Mouse (Mus musculus): Measurements from ENCODE around the gene Actr2. TPM values are rescaled to one million over a fixed set of nuclear protein-coding genes. Genes with fewer than 3 reads are reported as not detected.
"Not testable (repeated sequence)": the region's sequence is repeated elsewhere in the genome, so short reads cannot be mapped to it uniquely, and the experiment has no call there.

The Actr2 gene
- polyA plus RNA-seq, 1 experiment from 2014 or later = 125 TPM

DNA sequence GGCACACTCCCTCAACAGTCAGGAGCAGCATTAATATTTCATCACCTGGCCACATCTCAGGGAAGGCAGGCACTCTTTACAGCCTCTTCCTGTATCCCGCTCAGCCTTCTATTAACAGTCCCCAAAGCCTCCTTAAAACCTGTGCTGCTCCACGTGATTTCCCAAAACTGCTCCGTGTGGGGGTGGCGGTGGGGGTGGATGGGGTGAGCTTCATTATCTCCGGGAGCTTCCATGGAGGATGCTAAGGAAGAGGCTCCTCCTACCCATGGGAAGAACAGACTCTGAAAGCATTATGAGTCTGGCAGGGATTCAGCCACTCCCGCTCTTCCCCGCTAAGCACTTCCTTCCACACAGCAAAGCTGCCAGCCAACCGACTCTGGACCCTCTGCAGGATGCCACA lies 74.0 kb downstream of the Actr2 start:
- Histone ChIP-seq H3K4me1 (peaks cover 40% of the 10 kb centered on the region), H3K36me3 (no peaks in the 10 kb centered on the region), H3K9me3 (replicated peaks) (no peaks in the 10 kb centered on the region), H3K27ac (0 out of 2 replicates have a peak overlapping the region, but pooled peaks have one; percentile 32), H3K9ac (no peak overlapping the region), H3K4me2 (no peak overlapping the region), H3K27me3 (no peaks in the 10 kb centered on the region), H3K4me3 (replicated peaks) (no peak overlapping the region)
- 32% methylated on average over 8 of the region's 8 CpGs for WGBS
- no peak for ATAC-seq (replicated peaks; ENCODE audit: low FRiP score)

DNA sequence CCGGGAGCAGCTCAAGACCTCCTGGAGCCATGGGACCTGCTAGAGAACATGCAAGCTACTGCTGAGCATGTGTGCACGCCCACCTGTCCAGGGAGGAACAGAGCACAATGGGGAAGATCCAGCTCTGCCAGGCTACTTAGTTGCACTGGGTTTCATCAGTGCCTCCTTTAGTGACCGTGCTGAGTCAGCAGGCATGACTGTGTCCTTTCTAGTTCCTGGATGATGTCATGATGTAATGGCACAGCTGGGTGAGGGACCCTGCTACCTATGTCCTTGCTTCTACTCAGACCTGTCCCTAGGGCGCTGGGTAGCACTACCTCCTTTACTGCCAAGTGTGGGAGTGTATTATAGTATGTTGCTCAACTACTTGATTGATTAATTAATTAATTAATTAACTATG lies 75.0 kb downstream of the Actr2 start:
- no peak overlapping the region for H3K4me2 ChIP-seq
- H3K9ac ChIP-seq = no peak overlapping the region
- H3K9me3 ChIP-seq (replicated peaks) = no peaks in the 10 kb centered on the region
- no peak for ATAC-seq (replicated peaks; ENCODE audit: low FRiP score)
- 89% methylated on average over 4 of the region's 4 CpGs for WGBS
- H3K4me3 ChIP-seq (replicated peaks) = no peak overlapping the region
- H3K27ac ChIP-seq = no peak overlapping the region
- no peaks in the 10 kb centered on the region for H3K36me3 ChIP-seq
- peaks cover 40% of the 10 kb centered on the region for H3K4me1 ChIP-seq
- no peaks in the 10 kb centered on the region for H3K27me3 ChIP-seq

DNA sequence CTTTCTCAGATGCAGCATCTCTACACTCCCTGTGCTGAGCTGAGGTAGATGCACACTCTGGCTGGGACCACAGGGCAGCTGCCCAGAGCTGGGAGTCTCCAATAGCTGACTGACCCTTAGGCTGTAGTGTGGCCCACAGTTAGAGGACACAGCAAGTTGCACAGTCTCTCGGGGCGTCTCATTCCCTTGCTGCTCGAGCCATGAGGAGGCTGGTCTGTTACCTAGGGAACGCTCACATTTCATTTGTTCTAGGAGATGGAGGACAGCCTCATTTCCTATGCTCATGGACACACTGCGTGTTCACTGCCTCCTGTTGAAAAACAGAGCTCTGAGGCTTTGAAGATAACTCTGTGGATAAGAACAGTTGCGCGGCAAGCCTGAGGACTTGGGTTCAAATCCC lies 76.7 kb downstream of the Actr2 start:
- Histone ChIP-seq H3K36me3 (no peaks in the 10 kb centered on the region), H3K4me3 (replicated peaks) (no peak overlapping the region), H3K9ac (no peak overlapping the region), H3K4me2 (no peak overlapping the region), H3K4me1 (peaks cover 26% of the 10 kb centered on the region), H3K27me3 (no peaks in the 10 kb centered on the region), H3K9me3 (replicated peaks) (no peaks in the 10 kb centered on the region), H3K27ac (no peak overlapping the region)
- 74% methylated on average over 7 of the region's 7 CpGs for WGBS
- ATAC-seq (replicated peaks; ENCODE audit: low FRiP score) = no peak

DNA sequence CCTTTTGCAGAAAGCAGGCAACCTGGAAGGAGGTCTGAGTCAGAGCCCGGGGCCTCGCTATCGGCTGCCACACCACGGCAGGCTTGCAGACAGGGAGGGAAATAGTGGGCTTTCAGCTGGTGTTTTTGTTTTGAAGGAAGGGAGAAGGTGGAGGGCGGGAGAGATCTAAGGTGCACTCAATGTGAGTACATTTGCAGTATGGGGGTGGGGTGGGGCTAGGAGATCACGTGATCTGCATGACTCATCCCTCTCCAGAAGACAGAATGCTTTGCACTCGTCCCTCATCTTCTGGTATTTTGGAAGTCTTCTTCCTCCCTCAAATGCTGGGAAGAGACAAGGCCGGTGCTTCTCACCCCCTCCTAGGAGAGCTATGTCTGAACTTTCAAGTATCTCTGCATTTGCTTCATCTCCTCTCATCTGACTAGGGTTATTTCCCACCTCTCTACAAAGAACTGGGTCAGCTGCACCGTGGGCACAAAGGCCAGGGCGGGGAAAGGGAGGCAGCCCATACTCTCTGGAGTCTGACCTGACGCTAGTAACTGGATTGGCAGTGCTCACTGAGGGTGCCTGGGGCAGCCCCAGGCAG lies 77.3 kb downstream of the Actr2 start:
- Histone ChIP-seq H3K27me3 (no peaks in the 10 kb centered on the region), H3K36me3 (no peaks in the 10 kb centered on the region), H3K4me1 (peaks cover 25% of the 10 kb centered on the region), H3K9ac (no peak overlapping the region), H3K4me2 (no peak overlapping the region), H3K27ac (no peak overlapping the region), H3K4me3 (replicated peaks) (no peak overlapping the region), H3K9me3 (replicated peaks) (no peaks in the 10 kb centered on the region)
- ATAC-seq (replicated peaks; ENCODE audit: low FRiP score) = no peak
- 57% methylated on average over 11 of the region's 11 CpGs for WGBS

DNA sequence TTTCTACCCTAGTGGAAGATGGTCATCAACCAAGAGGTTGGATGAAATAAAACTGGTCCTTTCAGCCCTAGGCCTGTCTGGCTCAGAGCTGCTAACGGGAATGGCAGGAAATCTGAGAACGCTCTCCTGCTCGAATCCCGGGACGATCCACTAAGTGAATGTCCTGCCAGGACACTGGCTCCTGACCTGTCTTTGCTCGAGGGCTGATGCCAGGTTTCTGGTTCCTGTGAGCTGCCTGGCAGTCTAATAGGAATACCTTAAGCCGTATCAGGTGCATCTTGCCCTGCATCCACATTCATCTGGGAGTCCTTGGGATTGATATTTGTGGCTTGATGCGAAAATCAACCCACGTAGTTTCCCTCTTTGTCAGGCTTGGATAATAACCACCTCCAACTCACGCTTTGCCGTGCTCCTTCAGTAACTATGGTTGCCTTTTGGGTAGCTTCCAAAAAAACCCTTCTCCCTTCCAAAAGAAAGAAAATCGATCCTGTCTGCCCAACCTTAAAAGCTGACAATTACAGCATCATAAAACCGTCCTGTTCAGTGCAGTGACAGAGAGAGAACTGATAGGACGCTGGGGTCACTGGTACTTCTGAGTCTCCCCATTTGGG lies 78.3 kb downstream of the Actr2 start:
- no peak for ATAC-seq (replicated peaks; ENCODE audit: low FRiP score)
- H3K36me3 ChIP-seq = no peaks in the 10 kb centered on the region
- H3K4me2 ChIP-seq = no peak overlapping the region
- H3K9me3 ChIP-seq (replicated peaks) = no peaks in the 10 kb centered on the region
- no peak overlapping the region for H3K9ac ChIP-seq
- H3K4me3 ChIP-seq (replicated peaks) = no peak overlapping the region
- H3K4me1 ChIP-seq = peaks cover 18% of the 10 kb centered on the region
- WGBS = 40% methylated on average over 14 of the region's 14 CpGs
- H3K27ac ChIP-seq = no peak overlapping the region
- no peaks in the 10 kb centered on the region for H3K27me3 ChIP-seq

DNA sequence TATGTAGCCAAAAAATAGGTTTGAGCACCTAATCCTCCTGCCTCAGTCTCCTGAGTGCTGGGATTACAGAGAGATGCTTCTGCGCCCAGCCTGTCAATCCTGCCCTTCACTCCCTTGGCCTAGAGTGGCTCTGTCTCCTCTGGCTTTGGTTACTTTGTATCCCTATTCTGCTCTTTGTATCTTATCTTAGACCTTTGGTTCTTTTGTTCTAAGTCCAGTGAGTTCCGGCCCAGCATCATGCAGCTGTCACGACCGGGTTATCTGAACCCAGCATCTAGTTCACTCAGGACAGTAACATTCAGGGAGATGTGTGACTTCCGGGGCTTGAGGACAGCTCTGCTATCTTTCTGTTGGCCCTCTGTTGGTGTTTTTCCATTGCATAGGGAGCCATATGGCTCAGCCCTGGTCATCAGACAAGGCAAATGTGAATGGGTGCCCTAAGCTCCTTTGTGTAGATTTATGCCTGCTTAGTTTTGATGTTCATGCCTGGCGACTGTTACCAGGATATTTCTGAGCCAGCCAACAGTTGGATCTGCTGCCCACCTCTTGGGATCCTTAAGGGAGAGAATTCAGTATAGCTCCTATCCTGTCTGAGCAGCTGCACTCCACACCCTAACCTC lies 79.1 kb downstream of the Actr2 start:
- H3K36me3 ChIP-seq = no peaks in the 10 kb centered on the region
- no peaks in the 10 kb centered on the region for H3K9me3 ChIP-seq (replicated peaks)
- WGBS = 69% methylated on average over 6 of the region's 6 CpGs
- peaks cover 12% of the 10 kb centered on the region for H3K4me1 ChIP-seq
- ATAC-seq (replicated peaks; ENCODE audit: low FRiP score) = no peak
- H3K4me2 ChIP-seq = no peak overlapping the region
- H3K27ac ChIP-seq = no peak overlapping the region
- H3K27me3 ChIP-seq = no peaks in the 10 kb centered on the region
- H3K9ac ChIP-seq = no peak overlapping the region
- no peak overlapping the region for H3K4me3 ChIP-seq (replicated peaks)

DNA sequence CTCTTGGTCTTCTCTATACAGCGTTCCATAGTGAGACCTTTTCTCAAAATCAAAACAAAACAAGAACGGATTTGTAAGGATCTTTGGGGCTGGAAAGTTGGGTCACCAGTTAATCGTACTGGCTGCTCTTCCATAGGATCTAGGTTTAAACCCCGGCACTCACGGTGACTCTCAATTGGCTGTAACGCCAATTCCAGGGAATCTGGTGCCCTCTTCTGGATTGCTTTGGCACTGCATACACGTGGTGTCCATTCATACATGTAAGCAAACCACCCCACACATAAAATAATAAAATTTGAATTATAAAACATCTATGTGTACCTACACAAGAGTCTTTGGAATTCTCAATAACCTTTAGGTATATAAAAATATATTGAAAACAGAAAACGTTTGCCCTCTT lies 81.2 kb downstream of the Actr2 start:
- Histone ChIP-seq H3K36me3 (no peaks in the 10 kb centered on the region), H3K4me3 (replicated peaks) (no peak overlapping the region), H3K9me3 (replicated peaks) (no peaks in the 10 kb centered on the region), H3K27me3 (no peaks in the 10 kb centered on the region), H3K4me2 (no peak overlapping the region), H3K27ac (no peak overlapping the region), H3K9ac (no peak overlapping the region), H3K4me1 (no peaks in the 10 kb centered on the region)
- ATAC-seq (replicated peaks; ENCODE audit: low FRiP score) = no peak
- WGBS = 56% methylated on average over 8 of the region's 8 CpGs

DNA sequence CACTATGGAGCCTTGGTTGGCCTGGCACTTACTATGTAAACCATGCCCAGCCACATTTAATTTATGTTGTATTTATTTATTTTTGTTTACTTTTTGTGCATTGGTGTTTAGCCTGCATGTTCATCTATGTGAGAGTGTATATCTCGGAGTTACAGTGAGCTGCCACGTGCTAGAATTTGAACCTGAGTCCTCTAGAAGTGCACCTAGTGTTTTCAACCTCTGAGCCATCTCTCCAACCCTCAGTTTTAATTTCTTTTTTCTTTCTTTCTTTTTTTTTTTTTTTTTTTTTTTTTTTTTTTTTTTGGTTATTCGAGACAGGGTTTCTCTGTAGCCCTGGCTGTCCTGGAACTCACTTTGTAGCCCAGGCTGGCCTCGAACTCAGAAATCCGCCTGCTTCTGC lies 81.7 kb downstream of the Actr2 start:
- not testable (repeated sequence) for H3K9me3 ChIP-seq (replicated peaks); H3K36me3 ChIP-seq; H3K4me1 ChIP-seq; H3K27ac ChIP-seq; H3K27me3 ChIP-seq; H3K9ac ChIP-seq; ATAC-seq (replicated peaks; ENCODE audit: low FRiP score); H3K4me3 ChIP-seq (replicated peaks); H3K4me2 ChIP-seq
- 87% methylated on average over 5 of the region's 5 CpGs for WGBS

DNA sequence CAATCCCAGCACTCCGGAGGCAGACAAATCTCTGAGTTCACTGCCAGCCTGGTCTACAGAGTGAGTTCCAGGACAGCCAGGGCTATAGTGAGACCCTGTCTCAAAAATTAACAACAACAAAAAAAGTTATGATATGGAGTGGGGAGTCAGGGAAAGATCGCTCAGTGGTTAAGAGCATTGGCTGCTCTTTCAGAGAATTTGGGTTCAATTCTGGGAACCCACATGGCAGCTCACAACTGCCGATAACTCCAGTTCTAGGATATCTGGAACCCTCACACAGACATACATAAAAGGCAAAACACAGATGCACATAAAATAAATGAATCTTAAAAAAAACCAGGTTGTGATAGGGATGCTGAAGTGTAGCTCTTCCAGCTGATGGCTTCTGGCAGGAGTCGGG lies 83.7 kb downstream of the Actr2 start:
- Histone ChIP-seq H3K9me3 (replicated peaks) (no peaks in the 10 kb centered on the region), H3K4me3 (replicated peaks) (no peak overlapping the region), H3K4me2 (no peak overlapping the region), H3K9ac (no peak overlapping the region), H3K4me1 (peaks cover 7% of the 10 kb centered on the region), H3K27me3 (no peaks in the 10 kb centered on the region), H3K36me3 (peaks cover 18% of the 10 kb centered on the region), H3K27ac (no peak overlapping the region)
- no peak for ATAC-seq (replicated peaks; ENCODE audit: low FRiP score)
- WGBS = 92% methylated on average over 4 of the region's 4 CpGs

DNA sequence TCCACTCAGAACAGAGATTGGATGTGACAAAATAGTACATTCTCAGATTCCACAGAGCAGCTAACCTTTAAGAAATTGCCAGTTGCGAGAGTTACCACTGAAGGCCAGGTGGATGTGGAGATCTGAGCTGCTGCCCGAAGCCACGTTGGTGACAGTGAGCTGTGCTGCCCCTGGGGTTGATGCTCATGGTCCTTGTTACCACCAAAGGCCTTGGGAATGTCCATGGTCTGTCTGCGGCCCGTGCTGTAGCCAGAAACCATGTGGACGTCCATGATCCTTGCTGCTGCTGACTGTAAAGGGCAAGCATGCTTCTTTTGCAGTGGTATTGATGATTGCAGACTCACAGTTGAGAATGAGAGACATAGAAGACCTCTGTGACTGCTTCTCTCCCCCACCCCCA lies 84.3 kb downstream of the Actr2 start:
- Histone ChIP-seq H3K9me3 (replicated peaks) (no peaks in the 10 kb centered on the region), H3K4me3 (replicated peaks) (no peak overlapping the region), H3K9ac (no peak overlapping the region), H3K4me2 (no peak overlapping the region), H3K36me3 (peaks cover 21% of the 10 kb centered on the region), H3K27me3 (no peaks in the 10 kb centered on the region), H3K4me1 (peaks cover 7% of the 10 kb centered on the region), H3K27ac (no peak overlapping the region)
- 91% methylated on average over 6 of the region's 6 CpGs for WGBS
- no peak for ATAC-seq (replicated peaks; ENCODE audit: low FRiP score)

DNA sequence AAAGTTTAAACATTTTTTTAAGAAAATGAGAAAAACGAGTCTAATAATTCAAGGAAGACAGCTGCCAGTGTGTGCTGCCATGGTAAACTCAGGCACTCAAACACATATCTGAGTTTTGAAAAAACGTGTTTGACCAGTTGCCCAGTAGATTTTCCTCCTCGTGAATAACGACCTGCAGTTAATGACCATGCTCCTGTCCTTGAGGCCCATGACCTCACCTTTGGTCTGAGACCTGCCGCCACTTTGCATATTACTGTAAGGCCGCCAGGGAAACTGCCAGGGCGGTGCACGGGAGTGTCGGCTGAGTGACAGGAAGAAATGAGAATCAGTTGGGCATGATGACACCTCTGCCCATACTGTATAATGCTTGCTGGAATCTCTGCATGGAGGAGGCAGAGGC lies 85.0 kb downstream of the Actr2 start:
- no peaks in the 10 kb centered on the region for H3K27me3 ChIP-seq
- peaks cover 7% of the 10 kb centered on the region for H3K4me1 ChIP-seq
- peak; percentile 40; the same call in 1 of the 2 replicates for ATAC-seq (replicated peaks; ENCODE audit: low FRiP score)
- H3K9ac ChIP-seq = no peak overlapping the region
- H3K4me3 ChIP-seq (replicated peaks) = no peak overlapping the region
- no peaks in the 10 kb centered on the region for H3K9me3 ChIP-seq (replicated peaks)
- H3K36me3 ChIP-seq = peaks cover 26% of the 10 kb centered on the region
- no peak overlapping the region for H3K27ac ChIP-seq
- no peak overlapping the region for H3K4me2 ChIP-seq
- WGBS = 50% methylated on average over 9 of the region's 9 CpGs

DNA sequence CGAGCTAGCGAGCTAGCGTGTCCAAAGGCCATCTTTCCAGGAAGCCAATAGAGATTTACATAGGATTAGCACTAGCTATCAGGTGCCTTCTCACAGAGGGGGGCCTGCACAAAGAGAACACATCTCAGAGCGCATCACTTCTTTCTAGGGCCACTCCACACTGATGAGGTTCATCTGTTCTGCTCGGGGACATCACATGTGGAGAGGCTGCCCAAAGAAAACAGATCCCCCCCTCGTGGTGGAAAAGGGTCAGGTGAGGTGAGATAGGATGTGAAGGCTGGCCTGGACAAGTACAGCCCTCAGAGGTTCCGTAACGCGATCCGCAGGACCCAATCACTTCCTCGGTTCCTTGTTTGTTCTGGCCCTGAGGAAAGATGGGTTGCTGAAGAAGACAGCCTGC lies 86.8 kb downstream of the Actr2 start:
- H3K9me3 ChIP-seq (replicated peaks) = peaks cover 9% of the 10 kb centered on the region
- peak; percentile 77 for ATAC-seq (replicated peaks; ENCODE audit: low FRiP score)
- no peaks in the 10 kb centered on the region for H3K27me3 ChIP-seq
- peaks cover 44% of the 10 kb centered on the region for H3K36me3 ChIP-seq
- H3K27ac ChIP-seq = peak overlapping the region; percentile 22; the same call in 1 of the 2 replicates
- H3K4me3 ChIP-seq (replicated peaks) = no peak overlapping the region
- no peak overlapping the region for H3K9ac ChIP-seq
- peaks cover 7% of the 10 kb centered on the region for H3K4me1 ChIP-seq
- H3K4me2 ChIP-seq = no peak overlapping the region
- 27% methylated on average over 11 of the region's 11 CpGs for WGBS
